Mouse (Mus musculus): ENCODE results near the gene Srd5a1.
"Not testable (repeated sequence)": the region's sequence is repeated elsewhere in the genome, so short reads cannot be mapped to it uniquely, and the experiment has no call there.

Gene Srd5a1

DNA sequence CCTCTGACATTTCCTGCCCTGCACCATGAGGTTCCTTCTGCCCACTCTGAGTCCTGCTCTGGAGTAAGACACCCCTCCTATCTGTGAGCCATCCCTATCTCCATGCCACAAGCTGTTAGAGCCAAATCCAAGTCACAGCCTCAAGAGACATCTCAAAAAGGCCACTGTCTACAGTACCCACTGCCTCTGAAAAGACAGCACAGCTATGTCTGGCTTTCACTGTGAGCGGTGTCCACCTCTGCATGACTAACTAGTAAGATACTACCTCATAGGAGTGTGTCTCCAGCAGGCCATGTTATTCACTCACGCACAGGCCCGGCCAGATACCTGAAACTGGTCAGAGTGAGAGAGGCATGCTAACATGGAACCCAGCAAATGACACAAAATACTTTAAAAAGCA is 16.7 kb upstream of the Srd5a1 start:
- no peak for ATAC-seq (ENCODE audit: insufficient number of reproducible peaks, low FRiP score, low TSS enrichment)

DNA sequence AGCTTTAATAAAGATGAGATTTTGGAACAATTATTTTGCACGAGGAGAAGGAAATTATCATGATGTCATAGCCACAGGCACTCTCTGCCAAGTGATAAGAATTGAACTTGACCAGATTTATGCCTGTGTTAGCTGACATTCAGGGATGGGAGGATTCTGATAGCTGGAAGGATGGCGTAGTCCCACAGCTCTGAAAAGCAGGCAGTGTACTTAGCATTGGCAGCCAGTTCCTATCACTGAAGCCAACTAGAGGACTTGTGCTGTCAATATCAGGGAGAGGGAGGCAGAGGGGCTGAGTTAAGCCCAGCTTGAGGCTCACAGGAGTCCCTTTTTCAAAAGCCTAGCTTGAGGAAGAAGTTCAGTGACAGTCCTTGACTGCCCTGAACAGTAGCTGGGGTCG is 13.3 kb upstream of the Srd5a1 start:
- ATAC-seq (ENCODE audit: insufficient number of reproducible peaks, low FRiP score, low TSS enrichment), result no peak

DNA sequence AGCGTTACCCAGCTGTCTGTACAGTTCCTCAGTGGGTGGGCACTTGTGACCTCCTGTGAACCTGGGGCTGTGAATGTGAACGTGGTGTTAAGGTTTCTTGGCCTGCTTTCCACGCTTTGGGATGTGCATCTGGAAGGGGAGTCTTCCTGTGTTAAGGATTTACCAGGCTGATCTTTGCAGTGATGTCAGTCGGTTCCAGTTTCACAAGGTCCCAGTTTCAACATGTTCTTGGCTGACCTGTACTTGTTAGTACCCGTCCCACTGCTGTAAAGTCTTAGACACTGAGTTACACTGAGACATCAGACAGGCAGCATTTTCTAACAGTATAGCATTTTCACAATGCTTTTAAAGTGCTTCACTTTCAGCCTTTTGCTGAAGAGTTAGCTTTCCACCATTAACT is 12.6 kb upstream of the Srd5a1 start:
- ATAC-seq (ENCODE audit: insufficient number of reproducible peaks, low FRiP score, low TSS enrichment), result no peak

DNA sequence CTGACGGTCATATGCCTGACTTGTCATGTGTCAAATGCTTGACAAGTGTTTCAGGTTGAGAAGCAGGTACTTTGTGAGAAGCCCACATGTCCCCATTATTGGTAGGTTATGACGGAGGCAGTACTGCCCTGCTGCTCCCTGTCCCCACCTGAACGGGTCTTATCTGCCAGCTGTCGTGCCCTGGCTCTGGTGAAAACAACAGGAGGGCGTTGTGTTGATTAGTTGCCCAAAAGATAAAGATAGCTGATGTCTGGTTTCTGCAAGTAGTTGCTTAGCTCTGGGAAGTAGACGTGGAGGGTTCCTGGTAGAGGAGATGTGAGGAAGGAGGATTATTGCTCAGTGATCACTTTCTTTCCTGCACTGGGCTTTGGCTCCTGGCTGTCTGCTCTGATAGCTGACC is 5.5 kb upstream of the Srd5a1 start:
- ATAC-seq (ENCODE audit: insufficient number of reproducible peaks, low FRiP score, low TSS enrichment), result no peak

DNA sequence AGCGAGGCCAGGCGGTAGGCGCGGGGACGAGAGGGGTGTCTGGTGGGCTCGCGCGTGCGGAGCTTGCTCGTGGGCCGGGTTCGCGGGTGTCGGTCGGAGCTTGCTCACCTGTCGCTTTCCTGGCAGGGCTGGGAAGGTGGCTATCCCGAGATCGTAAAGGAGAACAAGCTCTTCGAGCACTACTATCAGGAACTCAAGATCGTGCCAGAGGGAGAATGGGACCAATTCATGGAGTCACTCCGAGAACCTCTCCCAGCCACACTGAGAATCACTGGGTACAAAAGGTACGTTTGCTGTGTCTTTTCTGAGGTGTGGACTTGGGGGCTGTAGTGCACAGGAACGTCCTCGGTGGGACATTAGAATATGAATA is 918 bp upstream of the Srd5a1 start:
- ATAC-seq (ENCODE audit: insufficient number of reproducible peaks, low FRiP score, low TSS enrichment), result 0 out of 2 replicates have a peak, but pooled peaks have one; percentile 1

DNA sequence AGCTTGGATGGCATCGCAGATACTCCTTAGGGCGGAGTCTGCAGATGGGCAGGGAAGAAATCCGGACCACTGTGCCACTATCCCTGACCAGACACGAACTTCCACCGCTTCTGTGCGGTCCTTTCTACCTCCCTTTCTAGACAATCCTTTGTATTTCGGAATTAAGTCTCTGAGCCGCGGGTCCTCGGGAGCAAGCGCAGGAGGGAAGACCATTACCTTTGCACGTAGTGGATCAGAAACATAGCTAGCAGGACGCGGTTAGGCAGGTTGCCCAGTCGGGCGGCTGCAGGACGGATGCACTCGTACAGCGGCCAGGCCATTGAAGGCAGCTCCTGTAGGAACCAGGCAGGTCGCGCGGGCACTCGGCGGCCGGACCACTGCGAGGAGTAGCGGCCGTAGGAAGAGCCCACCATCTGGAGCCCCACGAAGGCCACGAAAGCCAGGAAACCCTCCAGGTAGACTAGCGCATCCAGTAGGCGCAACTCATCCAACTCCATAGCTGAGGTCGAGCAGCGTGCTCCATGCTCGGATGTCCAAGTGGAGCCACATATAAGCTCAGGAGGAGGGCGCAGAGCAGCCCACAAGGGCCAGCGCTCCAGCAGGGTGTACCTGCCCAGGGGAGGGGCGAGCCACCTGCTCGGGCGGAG is 368 bp downstream of the Srd5a1 start:
- peak; percentile 22 for ATAC-seq (ENCODE audit: insufficient number of reproducible peaks, low FRiP score, low TSS enrichment)

DNA sequence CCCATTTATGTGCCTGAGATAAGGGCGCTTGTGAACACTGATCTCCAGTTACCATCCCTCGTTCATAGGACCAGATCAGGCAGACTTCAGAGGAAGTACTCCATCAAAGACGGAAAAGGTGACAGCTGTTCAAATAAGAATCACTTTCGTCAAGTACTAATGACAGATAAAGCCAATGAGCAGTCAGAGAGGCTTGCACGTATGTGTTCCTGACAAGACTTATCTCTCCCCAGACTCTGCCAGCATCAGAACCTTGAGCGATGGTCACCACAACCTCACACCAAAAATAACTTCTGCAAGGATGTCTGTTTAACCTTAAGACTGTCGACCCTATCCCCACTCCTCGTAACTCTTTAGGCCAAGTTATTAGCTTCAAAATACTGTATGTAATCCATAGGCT is 2.5 kb downstream of the Srd5a1 start:
- no peak for ATAC-seq (ENCODE audit: insufficient number of reproducible peaks, low FRiP score, low TSS enrichment)

DNA sequence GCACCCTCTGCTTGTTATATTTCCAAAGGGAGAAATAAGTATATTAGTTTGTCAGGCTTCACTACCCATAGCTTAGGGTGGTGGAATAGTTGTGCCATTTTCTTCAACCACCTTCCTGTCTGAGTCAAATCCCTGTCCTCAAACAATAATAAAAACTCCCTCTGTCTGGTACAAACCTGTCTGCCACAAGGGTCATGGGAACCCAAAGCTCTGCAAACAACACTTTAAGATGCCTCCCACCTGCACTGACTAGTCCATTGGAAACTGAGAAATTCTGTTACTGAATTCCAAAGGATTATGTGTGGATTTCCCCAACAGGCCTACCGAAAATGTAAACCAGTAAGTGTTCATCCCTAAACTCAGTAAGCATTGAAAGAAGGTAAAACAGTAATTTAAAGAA is 6.6 kb downstream of the Srd5a1 start:
- no peak for ATAC-seq (ENCODE audit: insufficient number of reproducible peaks, low FRiP score, low TSS enrichment)

DNA sequence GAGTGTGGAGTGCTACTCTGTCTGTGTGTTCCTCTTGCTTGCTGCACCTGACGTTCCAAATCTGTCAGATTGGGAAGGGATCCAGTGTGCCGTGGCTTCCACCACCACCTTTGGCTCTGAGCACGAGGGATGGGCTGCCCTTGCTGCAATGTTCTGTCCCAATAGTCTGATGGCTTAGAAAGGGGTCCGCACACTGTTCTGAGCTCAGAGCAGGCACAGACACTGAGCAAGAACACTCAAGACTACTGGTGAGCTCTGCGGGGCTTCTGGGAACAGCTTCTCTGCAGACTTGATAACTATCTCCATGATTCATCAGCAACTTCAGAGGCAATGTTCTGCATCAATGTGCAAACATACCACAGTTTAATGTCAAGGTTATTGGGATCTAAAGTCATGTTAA is 9.9 kb downstream of the Srd5a1 start:
- no peak for ATAC-seq (ENCODE audit: insufficient number of reproducible peaks, low FRiP score, low TSS enrichment)

DNA sequence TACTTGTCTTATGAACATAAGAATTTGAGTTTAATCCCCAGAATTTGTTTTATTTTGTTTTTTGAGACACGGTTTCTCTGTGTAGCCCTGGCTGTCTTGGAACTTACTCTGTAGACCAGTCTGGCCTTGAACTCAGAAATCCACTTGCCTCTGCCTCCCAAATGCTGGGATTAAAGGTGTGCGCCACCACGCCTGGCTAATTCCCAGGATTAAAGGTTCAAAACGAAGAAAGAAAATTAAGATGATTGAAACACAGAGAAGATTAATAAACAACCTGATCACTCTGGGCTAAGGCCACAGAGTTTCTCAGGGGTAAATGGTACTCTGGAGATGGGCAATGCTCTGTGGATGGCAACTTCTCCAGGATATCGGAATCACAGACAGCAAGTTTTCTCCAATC is 10.4 kb downstream of the Srd5a1 start:
- ATAC-seq (ENCODE audit: insufficient number of reproducible peaks, low FRiP score, low TSS enrichment), result not testable (repeated sequence)

DNA sequence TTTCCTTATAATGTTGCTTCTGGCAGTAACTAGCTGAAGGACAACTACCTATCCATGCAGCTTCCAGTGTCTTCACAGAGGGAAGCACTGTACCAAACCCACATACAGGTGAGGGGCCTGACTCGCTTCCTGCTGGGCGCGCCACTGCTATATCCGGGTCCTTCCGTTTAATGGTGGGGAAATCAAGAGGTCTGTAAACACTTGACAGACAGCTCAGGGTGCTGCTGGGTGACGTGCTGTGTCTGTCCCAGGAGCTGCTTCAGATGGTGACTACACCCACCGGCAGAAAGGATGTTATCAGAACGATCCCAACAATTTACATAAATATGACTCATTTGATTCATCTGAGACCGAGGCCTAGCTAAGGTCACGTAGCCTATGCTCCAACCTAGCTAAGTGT is 12.4 kb downstream of the Srd5a1 start:
- ATAC-seq (ENCODE audit: insufficient number of reproducible peaks, low FRiP score, low TSS enrichment), result no peak

DNA sequence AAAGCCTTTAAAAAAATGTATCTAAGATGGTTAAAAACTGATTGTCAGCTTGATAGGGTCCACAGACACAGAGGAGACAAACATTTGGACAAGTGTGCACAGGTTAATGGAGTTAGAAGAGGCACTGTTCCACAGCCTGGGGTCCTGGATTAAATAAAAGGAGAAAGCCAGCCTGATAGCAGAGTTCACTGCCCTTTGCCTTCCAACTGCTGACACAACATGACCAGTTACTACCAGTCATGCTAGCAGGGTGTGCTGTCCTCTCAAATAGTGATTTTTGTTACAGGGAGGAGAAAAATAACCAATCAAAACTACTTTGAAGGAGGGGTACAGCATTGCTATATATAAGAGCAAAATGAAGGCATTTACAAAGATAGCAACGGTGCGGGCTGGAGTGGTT is 14.7 kb downstream of the Srd5a1 start:
- ATAC-seq (ENCODE audit: insufficient number of reproducible peaks, low FRiP score, low TSS enrichment), result no peak

DNA sequence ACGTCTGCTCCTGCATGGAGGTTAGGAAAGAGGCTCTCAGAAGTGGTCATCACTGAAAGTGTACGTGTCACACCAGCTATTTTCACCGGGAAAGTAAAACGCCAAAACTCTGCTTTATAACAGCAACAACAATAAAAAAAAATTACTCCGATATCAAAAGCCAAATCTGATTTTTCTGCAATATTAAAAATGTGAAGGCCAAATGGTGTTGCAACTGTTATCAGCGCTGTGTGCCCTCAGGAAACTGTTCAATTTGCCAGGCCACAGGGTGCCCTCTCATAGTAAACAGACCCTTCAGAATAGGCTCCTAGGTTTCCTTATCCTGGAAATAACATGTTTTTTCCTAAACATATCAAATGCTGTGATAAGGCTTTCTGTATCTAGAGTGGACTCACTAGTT is 15.3 kb downstream of the Srd5a1 start:
- ATAC-seq (ENCODE audit: insufficient number of reproducible peaks, low FRiP score, low TSS enrichment), result no peak

DNA sequence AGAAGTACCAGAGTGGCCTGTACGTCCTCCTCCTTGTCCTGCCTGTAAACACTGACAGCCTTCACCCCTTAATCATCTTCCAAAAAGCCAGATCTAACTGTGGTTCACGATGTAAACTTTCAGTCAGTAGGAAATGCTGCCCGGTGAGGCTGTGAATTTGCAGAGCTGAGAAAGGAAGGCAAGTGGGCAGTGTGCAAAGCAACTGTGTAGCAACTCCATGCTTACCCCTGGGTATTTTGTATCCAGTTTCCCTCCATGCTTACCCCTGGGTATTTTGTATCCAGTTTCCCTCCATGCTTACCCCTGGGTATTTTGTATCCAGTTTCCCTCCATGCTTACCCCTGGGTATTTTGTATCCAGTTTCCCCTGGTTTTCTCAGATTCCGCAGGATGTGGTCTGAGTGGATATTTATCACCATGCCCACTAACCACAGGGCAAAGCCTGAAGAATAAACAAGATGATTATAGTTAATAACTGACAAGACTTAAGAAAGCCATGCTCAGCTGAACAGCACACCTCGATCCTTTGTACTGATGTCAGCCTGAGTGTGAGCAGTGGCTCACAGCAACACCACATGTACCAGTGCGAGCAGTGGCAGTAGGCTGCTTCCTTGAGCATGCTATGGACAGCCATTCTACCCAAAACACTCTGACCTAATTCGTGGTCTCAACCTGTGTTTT is 16.5 kb downstream of the Srd5a1 start:
- ATAC-seq (ENCODE audit: insufficient number of reproducible peaks, low FRiP score, low TSS enrichment), result no peak

DNA sequence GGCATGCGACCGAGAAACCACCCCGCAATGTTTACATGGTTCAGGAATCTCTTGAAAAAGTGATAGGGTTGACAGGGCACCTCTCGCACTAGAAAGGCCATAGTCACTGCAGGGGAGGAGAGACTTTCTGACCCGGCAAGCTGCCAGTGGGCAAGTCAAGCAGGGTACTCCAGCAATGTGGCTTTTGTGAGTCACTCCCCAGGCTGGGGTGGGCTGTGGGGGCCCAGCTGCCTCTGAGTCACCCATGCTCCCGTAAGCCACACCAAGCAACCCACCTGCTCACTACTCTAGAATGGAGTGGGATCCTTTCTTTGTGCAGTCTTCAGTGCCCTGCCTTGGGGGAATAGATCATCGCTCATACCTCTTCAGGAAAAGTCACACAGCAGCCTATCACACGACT is 17.8 kb downstream of the Srd5a1 start:
- ATAC-seq (ENCODE audit: insufficient number of reproducible peaks, low FRiP score, low TSS enrichment), result no peak

DNA sequence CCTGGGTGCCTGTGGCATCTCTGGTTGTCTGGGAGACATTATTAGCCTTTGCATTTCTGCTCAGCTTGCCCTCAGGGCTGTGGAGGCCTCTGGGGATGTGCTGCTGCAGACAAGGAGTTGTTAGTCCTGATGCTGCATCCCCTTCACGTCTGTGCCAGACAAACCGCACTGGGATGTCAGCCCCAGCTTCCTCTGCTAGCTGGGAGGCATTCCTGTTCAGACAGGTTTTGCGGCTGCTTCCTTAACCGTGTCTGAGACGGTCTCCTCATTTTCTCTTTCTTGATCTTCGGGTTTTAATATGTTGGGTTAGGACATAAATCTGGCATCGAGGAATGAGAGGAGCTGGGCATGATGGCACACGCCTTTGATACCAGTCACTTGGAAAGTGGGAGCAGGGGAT is 19.0 kb downstream of the Srd5a1 start:
- ATAC-seq (ENCODE audit: insufficient number of reproducible peaks, low FRiP score, low TSS enrichment), result no peak

DNA sequence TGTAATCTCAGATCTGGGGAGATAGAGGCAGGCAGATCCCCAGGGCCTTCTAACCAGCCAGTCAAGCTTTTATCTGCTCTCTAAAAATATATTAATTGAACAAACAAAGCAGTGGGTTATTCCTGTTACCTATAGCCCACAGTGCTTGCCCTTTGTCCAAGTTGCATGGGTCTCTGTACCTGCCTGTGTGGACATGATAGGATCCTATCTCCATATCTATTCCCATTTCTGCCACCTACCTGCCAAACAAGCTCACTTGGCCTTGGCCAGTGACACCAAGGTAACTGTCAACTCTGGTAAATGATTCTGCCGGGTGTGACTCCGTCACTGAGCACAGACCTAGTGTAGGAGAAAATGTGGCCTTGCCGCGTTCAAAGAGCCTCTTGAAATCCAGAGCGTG is 19.9 kb downstream of the Srd5a1 start:
- no peak for ATAC-seq (ENCODE audit: insufficient number of reproducible peaks, low FRiP score, low TSS enrichment)

DNA sequence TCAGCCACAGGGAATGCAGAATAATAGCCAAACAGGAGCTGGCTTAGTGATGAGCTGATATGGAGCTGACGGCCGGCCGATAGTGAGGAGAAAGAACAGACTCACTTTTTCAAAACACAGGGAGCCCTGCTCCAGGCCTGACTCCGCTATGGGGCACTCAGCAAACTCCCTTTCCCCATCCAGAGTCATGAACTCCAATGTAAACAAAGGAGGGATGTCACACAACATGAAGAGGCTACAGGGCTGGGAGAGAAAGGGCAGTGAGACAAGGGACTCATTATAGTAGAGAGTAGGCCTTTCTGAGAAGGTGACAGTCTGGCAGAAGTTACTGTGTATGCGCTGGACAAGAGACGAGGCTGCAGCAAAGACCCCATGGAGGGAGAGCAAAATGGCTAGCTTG is 23.0 kb downstream of the Srd5a1 start:
- ATAC-seq (ENCODE audit: insufficient number of reproducible peaks, low FRiP score, low TSS enrichment), result no peak

DNA sequence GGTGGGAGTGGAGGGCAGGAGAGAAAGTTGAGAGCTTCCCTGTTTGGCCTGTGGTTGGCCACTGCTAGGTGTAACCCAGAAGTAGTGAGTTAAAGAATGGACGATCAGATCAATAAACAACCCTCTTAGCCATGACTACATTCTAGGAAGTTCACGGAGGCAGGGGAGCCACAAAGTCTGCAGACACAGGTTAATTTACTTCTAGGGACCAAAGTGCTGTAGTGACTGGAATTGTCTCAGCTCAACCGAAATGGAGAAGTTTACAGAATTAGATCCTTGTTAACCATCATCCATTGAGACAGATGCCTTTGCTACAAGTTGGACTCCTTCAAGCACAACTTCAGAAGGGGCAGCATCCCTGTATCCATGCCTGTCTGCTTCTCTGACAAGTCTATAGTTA is 23.4 kb downstream of the Srd5a1 start:
- ATAC-seq (ENCODE audit: insufficient number of reproducible peaks, low FRiP score, low TSS enrichment), result no peak

DNA sequence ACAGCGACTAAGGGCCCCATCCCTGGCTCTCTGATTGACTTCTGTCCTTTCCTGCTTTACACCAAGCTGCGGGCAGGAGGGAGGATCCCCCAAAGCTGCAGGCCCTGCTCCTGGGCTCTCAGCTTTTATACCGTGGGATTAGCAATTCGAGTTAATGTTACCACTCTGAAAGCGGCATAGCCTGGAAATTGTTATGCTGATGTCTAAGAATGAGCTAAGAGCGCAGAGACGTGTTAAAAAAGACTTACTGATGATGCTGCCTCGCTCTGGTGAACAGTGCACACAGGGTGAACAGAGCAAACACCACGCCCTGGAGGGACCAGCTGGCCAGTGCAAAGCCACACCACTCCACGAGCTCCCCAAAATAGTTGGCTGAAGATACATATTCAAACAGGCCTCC is 24.9 kb downstream of the Srd5a1 start:
- ATAC-seq (ENCODE audit: insufficient number of reproducible peaks, low FRiP score, low TSS enrichment), result no peak

DNA sequence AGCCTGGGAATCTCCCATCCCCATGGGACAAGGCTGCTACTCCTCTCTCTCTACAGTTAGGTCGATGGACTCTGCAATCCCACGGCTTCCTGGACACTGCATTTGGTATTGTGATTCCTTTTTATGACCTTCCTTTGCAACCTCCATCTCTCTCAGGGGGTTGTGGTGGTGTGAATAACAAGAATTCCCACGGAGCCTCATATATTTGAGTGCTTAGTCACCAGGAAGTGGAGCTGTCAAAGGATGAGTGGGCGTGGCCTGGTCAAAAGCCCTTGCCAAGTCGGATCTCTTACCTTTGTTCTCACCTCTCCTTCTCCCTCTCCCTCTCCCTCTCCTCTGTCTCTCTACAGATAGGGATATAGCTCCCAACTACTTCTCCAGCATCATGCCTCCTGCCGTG is 25.4 kb downstream of the Srd5a1 start:
- no peak for ATAC-seq (ENCODE audit: insufficient number of reproducible peaks, low FRiP score, low TSS enrichment)

DNA sequence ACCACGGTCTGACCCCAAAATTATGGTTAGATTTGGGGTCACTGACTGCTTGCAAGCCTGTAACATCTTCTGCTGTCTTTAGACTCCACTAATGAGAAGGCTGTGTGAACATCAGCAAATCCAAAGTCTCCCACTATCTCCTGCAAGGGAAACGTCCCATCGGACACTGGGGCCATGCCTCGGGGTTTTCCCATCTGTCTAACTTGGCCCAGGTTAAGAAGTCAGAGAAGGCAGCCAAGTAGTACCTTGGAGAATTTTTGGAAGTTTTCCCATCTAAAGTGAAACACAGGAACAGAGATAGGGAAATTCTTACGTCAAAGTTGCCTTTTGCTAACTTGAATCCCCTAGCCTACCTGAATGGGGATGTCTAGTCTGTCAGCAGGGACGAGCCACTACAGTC is 27.7 kb downstream of the Srd5a1 start:
- no peak for ATAC-seq (ENCODE audit: insufficient number of reproducible peaks, low FRiP score, low TSS enrichment)

DNA sequence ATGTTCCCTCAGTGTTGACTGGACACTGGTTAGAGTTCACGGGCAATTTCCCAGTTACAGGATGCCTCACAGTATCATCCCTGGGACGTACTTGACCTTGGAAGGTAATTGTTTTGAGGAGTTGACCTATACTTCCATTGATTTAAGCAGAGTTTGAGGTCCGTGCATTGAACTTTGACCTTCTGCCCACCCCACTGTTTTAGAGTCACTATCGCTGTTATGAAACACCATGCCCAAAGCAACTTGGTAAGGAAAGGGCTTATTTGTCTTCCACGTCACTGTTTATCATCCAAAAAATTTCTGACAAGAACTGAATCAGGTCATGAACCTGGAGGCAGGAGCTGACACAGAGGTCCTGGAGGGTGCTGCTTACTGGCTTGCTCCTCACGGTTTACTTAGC is 28.8 kb downstream of the Srd5a1 start:
- ATAC-seq (ENCODE audit: insufficient number of reproducible peaks, low FRiP score, low TSS enrichment), result no peak
